Mouse (Mus musculus): ENCODE data around the gene Gm20075.

DNA sequence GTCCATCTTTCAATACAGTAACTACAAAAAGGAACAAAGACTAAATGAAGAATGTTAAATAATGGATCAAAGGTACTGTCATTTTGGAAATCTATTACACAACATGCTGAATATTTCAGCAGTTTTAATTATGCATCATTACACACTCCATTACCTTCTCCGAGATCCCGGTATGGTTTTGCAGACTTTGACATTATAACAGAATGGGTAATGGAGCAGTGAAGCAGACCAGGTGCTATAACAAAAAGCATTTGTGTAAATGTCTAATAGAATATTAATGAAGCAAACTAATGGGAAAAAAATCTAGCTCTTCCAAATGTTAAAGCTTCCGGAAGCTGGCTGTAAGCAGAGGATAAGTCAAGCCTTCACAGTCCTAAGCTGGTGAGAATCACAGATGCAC, 29.6 kb upstream of the Gm20075 start:
- TF ChIP-seq POLR2A (IDR thresholded peaks at IDR 0.05; ENCODE audit: borderline replicate concordance, insufficient read depth, low read length) (no peak), CTCF (IDR thresholded peaks at IDR 0.05; ENCODE audit: borderline replicate concordance, insufficient read depth, low read depth, low read length) (no peak)
